Mouse (Mus musculus) kidney, adult 18-20 months (tissue): ENCODE measurements around the gene Gm17651.

Source experiments
- DNase-seq: peaks from one replicate; pipeline ENCODE4 v3.0.0; 2021

The Gm17651 gene

DNA sequence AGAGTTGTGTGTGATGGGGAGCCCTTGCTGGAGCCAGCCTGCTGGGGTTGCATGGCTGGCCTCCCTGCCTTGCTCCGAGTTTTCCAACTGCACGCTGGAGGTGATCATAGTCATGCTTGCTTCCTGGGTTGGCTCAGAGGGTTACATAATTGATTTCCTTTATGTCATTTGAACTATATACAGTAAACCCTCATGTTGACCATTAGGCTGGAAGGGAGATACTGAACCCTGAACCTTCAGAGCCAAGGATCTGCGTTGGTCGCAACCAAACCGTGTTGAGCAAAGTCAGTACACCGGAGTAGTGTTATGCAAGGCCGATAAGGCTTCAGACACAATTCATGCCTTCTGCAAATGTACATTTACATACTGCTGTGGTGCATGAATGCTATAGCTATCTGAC lies 46.6 kb downstream of the Gm17651 start:
- peak; percentile 31 for DNase-seq

DNA sequence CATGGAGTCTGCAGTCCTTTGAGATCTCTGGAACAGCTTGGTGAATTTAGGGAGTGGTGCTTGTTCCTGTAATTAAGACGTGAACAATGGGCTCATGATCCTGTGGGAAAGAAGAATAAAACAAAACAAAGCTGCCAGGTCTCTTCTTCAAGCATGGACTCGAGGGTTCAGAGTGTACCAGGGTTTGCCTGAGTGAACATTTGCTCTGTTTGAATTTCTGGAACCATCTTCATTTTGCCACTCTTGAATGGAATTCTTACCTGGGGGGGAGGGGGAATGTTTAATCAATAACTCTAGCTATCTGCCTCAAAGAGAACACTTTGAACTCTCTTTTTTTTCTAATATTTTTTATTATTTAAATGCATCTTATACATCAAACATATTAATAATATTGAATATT lies 49.9 kb downstream of the Gm17651 start:
- DNase-seq, result no peak
